Mouse (Mus musculus): ENCODE results near the gene Plcb4.

Gene Plcb4

DNA sequence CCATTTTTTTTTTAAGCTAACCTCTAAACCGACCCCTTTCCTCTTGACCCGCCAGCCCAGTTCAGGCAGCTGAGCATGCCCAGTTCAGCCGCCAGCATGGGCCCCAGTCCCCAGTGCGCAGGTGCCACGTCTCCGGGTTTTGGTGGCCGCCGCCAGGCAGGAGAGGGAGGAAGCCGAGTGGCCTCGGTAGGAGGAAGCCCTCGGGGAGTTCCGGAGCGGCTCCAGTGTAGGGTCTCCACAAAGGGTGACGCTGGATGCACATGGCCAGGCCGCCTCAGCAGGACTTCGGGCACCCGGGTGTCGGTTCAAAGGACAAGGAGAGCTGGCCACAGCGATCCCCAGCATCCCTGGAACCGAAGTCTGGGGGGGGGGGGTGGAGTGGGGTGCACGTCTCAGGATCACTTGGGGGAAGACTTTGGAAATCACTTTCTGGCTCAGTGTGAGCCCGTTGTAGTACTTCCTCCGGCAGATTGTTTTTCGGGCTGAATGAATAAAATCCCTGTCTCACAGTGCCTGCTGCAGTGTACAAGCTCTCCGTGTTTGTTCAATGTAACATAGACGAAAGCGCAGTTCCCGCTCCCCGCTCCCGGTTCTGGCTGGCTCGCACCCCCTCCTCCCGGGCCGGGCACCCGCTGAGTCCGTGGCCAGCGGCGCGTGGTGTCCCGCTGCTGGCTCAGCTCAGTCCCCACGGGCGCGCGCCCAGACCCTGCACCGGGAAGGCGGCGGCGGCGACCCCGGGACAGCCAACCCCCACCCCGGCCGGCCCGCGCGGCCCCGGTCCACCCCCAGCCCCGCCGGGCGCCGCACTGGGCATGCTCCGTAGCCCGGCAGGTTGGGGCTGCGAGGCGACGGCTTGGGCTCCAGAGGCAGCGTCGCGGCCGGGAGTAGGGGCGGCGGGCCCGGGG lies at the start of gene Plcb4:
Gene Plcb4, plus strand, starts transcription at position 526 of the 905 bp plus-strand sequence.
- in situ Hi-C loops (cut with MboI, MseI): loop anchor here in 1 of 2 experiments (10.0 to 25.0 kb wide), 2 partner anchors 1254 to 1456 kb away; partner anchors contain the start of gene Jag1

DNA sequence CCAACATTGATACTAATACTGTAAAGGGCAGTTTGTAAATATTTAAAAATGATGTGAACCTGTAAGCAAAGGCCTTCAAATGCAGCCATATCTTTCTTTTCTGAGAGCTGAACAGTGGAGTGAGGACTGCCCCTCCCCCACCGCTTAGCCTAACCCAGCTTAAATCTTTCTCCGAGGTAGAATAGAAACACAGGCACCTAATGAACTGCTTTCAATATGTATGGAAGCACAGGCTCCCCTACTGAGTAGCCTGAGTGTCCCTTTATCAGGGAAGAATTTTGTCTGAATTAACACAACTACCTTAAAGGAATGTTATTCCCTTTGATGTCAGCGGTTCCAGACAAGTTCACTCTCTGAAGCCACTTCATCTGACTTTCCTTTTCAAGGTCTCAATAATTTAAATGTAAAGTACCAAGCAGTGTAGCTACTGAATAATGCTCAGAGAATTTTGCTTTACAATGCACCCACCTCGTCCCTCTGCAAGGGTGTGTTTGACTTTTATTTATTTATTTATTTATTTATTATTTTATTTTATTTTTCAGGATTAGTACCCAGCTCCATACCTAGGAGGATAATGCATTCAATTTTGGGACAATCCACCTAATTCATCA lies 44.1 kb upstream of the Plcb4 start:
- in situ Hi-C loops (cut with MboI, MseI): no loop called here

DNA sequence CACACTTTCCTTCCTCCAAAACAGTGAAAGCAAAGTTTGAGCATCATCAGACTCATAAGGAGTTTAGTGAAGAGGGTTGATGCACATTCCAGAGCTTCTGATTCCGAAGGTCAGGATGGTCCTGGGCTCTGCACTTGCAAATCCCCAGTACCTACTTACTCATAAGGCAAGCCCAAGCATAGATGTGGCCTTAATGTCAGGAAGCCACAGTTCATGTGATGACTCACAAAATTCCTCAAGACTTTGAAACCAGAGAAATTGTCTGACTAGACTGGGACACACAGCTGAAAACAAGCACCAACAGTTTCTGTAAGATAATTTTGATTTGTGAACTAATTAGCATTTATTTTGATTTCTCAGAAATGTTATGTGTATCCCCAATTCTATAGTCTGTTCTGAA lies 42.7 kb upstream of the Plcb4 start:
- in situ Hi-C loops (cut with MboI, MseI): no loop called here

DNA sequence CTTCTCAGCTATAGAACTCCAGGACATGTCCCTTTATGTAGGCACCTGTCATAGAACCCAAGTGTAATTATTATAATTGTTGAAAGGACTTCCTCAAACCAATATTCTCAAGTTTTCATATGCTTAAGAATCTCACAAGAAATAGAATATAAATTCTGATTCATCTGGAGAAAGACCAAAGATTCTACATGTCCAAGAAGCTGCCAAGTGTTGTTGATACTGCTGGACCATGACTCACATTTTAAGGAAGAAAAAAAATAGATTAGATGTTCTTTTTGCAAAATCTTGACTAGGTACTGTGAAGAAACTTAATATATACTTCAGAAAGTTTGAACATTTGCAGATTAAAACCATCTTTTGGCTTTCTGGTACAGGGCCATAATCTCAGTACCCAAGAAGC lies 40.3 kb upstream of the Plcb4 start:
- in situ Hi-C loops (cut with MboI, MseI): no loop called here

DNA sequence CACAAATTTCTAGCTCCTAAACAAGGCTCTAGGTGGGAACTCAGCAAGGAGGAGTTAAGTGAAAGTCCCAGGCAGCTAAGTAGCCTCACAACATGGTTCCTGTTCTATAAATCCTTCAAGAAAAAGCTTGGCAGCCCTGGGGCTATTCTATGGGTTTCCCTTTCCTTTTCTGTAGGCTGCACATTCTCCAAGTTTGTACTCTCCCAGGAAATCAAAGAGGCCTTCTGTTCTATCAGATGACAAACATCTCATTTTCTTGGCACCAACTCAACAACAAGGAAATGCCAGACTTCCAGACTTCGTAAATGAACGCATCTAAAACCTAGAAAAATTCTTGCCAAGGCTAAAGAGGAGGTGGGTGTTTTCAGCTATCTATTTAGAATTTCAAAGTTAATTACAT lies 38.9 kb upstream of the Plcb4 start:
- in situ Hi-C loops (cut with MboI, MseI): no loop called here

DNA sequence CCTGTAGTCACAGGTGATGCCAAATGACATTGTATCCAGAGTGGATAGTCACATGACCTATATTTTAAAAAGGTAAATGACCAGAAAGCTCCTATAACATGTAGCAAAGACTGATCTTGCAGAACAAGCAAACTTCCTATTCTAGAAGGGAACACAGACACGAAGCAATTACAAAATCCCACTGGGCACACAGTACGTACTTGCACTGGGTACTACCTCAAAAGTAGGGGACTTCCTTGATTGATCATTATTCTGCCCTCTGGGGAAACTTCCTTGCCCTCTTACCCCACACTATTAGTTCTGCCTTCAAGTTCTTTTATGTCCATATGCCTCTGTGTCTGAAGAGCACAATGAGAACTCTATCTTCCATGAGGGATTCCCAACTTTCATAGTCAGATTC lies 31.0 kb upstream of the Plcb4 start:
- in situ Hi-C loops (cut with MboI, MseI): no loop called here

DNA sequence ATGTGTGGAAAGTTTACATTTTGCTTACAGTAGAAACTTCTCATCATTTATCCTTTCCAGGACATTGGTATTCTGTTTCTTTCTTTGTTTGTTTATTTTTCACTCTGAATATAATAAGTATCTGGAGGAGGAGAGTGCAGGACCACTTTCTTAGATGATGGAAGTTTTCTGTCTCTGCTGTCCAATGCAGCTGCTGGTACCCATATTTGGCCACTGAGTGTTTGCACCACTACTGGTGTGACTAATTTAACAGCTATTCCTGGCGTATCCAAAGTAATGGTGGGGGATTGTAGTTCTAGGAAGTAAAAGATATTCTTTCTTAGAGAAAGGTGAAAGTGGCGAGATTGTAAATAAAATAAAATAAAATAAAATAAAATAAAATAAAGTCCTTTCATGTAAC lies 21.6 kb upstream of the Plcb4 start:
- in situ Hi-C loops (cut with MboI, MseI): no loop called here

DNA sequence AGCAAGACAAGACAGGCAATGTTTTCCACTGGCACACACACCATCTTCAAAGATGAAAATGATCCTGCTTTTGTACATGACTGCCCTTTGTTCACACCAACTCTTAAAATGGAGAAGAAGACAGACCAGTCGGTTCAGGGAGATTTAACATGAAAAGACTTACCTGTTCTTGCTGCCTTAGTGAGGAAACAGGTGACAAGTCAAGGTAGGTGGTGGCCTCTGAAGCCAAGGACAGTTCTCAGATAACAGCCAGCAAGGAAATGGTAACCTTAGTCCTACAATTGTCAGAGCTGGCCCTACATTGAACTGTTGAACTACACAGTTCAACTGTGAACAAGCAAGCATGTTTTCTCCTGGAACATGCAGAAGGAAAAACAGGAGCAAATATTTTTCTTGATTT lies 17.8 kb upstream of the Plcb4 start:
- in situ Hi-C loops (cut with MboI, MseI): no loop called here

DNA sequence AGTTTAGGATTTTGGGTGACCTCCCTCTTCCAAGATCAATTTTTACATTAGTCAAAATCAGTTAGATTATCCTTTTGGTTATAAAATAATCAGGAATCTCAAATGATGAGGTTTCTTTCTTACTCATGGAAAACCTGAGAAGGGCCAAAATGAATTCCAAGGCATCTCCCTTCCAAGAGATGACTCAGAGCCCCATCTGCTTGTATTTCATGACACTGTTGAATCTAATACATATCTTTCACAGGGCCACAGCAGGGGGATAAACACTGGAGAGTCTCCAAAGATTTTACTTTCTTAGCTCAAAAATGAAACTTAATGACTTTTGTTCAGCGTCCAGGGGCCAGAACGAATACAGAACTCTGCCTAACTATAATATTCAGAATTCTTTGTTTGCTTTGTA lies 17.2 kb upstream of the Plcb4 start:
- in situ Hi-C loops (cut with MboI, MseI): no loop called here

DNA sequence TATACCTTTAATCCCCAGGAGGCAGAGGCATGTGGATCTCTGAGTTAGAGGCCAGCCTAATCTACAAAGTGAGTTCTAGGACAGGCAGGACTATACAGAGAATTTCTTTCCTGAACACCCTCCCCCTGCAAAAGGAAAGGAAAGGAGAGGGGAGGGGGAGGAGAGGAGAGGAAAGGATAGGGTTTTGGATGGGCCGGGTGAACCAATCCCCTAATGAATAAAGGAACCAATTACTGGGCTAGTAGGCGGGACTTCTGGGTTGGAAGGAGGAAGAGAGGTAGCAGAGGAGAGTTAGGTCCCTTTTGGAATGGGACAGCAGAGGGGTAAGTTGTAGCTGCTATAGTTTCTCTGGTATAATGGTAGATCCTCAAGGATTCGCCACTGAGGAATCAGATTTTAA lies 12.6 kb upstream of the Plcb4 start:
- in situ Hi-C loops (cut with MboI, MseI): no loop called here

DNA sequence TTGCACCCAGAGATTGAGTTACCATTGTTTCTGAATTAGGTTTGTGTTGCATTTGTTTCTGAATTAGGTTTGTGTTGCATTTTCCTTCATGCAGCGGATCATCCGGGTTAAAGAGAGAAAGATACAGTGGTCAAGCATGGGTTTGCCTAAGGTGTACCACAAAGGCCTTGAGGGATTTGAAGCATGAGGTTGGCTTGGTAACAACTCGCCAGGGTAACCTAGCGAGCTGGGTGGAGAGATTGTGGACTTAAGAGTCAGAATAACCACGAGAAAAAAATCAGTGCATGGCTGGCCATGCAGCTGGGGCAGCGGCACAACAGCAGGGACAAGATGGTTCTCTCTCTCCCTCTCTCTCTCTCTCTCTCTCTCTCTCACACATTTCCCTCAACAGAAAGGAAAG lies 12.2 kb upstream of the Plcb4 start:
- in situ Hi-C loops (cut with MboI, MseI): no loop called here

DNA sequence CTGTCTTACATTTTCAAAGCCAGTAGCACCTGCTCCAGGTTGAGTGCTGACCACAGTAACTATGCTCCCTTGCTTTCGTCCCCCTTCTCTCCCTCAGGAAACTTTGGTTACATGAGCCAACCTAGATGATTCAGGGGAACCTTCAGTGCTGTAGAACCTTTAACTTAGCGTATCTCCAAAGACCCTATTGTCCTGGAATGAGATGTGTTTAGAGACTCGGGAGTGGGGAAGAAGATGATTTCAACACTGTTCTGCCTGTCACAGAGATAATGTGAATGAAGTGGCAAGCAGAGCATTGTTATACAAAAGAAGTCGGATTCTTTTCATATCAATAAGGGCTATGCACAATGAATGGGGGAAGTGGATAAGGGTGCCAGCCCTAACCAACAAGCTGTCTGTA lies 10.8 kb upstream of the Plcb4 start:
- in situ Hi-C loops (cut with MboI, MseI): no loop called here

DNA sequence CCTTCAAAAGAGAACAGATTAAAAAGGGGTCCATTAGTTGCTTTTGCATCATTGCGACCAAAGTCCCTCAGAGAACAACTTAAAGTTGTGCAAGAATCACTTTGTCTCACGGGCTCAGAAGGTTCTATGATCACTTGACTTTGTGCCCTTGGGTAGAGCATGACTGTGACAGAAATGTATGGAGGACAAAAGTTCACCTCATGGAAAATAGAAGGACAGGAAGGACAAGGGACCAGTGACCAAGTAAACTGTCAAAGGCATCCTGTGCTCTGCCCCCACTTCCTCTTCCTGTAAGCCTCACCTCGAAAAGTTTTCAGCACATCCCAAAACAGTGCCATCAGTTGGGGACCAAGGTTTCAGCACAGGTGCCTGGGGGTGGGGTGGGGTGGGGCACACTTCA lies 7.9 kb upstream of the Plcb4 start:
- in situ Hi-C loops (cut with MboI, MseI): loop anchor here in 1 of 2 experiments (10.0 to 25.0 kb wide), 2 partner anchors 1261 to 1464 kb away; partner anchors contain the start of gene Jag1

DNA sequence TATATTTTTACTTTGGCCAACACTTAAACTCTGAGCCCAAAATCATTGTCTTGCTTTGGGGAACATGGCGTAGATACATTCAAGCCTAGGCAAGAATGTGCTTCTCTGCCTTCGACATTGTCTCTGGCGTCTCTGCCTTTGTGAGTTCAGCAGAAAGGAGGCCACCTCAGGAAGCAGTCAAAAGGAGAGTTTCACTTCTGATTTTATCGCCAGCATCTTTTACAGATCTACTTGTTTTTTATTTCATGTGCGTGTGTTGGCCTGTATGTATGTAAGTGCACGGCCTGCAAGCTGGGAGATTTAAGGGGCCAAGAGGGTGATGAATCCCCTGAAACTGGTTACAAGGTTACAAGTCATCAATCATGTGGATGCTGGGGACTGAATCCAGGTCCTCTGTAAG lies 6.8 kb upstream of the Plcb4 start:
- in situ Hi-C loops (cut with MboI, MseI): loop anchor here in 1 of 2 experiments (10.0 to 25.0 kb wide), 2 partner anchors 1260 to 1463 kb away; partner anchors contain the start of gene Jag1

DNA sequence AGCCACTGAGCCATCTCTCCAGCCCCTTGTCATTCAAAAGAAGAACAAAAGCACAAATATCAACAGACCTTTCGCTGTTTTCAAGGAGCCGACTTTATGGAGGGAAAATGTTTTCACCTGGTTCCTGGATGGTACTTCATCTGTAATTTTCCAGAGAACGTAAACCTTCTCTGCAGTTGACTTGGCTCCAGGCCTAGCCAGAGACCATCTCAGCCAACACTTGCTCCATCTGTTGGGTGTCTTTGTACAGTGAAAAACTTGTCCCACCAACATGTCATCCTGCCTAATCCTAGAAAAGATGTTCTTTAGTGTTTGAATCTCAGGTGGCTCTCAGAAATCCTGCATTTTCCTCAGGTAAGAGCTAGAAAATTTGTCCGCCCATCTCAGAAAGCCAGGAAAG lies 6.4 kb upstream of the Plcb4 start:
- in situ Hi-C loops (cut with MboI, MseI): loop anchor here in 1 of 2 experiments (10.0 to 25.0 kb wide), 2 partner anchors 1260 to 1462 kb away; partner anchors contain the start of gene Jag1

DNA sequence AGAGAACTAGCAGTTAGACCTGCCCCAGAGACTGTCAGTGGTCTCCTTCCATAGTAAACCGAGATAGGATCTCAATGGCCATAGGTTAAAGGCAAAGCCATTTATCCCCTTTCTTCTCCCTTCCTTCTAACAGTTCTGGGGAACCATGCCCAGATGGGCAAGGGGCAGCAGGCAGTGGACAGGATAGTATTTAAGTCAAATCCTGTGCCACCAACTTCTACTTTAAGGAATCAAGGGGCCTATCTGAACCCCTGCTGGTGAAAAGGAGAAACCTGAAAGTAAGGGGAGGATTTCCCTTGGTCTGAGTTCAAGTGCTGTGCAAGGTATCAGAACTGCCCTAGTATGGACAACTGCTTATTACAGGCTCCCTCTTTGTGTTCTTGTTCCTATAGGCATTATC lies 2.9 kb upstream of the Plcb4 start:
- in situ Hi-C loops (cut with MboI, MseI): loop anchor here in 1 of 2 experiments (10.0 to 25.0 kb wide), 2 partner anchors 1256 to 1459 kb away; partner anchors contain the start of gene Jag1

DNA sequence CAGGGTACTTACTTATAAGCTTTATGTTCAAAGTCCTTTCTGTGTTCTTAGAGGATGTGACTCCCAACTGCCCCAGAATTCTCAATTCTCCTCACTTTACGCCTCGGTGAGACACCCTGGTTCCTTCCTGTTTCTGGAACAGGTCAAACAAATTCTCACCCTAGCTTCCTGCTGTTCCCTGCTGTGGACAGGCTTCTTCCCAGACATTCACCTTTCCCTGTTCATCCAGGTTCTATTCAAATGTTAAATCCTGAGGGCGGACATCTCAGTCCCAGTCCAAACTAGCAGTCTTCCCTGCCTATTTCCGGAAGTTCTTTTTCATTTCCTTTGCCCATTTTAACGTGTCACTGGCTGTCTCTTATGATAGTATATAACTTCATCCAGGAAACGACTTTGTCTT lies 2.2 kb upstream of the Plcb4 start:
- in situ Hi-C loops (cut with MboI, MseI): loop anchor here in 1 of 2 experiments (10.0 to 25.0 kb wide), 2 partner anchors 1256 to 1458 kb away; partner anchors contain the start of gene Jag1

DNA sequence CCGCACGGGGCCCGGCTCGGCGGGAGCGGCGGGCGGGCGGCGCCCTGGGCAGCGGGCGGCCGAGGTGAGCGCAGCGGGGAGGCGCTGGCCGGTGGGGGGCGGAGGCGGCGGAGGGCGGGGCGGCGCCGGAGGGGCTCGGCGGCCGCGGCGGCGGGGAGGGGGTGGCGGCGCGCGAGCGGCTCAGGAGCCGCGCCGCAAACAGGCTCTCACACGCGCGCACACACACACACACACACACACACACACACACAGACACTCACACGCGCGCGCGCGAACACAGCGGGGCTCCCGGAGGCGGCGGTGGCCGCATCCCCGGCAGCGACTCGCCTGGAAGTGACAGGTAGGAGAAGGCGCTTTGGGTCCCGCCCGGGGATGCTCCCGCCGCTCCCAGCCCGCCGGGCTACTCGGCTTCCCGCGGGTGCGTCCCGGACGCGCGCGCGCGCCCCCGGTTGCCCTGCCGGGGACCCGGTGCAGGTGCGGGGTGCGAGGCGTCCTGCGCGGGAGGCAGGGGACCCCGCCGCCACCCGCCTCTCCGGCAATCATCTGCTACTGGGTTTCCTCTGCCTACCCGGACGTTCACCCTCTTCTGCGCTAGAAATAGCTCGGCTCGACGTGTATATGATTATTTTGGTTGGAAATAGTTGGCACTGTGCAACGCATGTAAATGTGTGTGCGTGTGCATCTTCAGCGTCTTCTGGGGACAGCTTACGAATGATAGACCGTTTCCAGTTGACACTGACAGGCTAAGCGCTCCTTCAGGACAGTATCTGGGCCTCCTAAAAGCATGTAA lies 775 bp downstream of the Plcb4 start:
- in situ Hi-C loops (cut with MboI, MseI): loop anchor here in 1 of 2 experiments (10.0 to 25.0 kb wide), 2 partner anchors 1253 to 1455 kb away; partner anchors contain the start of gene Jag1

DNA sequence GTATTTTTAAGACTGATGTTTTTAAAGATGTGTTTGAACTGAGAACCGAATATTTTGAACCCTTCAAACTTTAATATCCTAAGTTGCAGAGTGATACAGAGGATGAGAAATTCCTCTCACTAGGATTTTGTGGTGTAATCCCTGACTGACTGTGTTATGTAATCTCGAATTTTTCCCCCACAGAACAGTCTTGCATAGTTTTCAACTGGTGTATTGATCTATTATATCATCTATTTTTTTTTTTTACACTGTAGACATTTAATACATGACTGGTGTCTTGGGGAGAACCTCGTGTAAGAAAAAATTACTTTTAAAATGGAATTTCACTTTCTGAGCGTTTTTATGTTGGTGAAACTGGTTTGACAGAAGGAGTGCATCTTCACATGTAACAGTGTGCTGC lies 2.0 kb downstream of the Plcb4 start:
- in situ Hi-C loops (cut with MboI, MseI): loop anchor here in 1 of 2 experiments (25.0 kb wide), 1 partner anchor 1251 kb away; no protein-coding TSS in a partner anchor

DNA sequence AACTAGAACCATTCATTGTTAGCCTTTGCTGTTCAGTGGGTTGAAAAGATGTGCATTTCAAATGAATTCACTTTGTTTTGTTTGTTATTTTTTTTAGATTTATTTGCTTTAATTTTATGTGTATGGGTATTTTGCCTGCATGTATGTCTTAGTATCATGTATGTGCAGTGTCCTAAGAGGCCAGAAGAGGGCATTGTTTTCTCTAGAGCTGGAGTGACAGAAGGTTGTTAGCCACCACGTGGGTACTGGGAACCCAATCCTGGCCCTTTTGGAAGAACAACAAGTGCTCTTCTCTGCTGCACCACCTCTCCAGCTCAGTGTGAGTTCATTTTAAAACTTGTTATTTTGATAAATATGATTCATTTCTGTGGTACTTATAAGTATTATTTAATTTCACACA lies 5.0 kb downstream of the Plcb4 start:
- in situ Hi-C loops (cut with MboI, MseI): loop anchor here in 1 of 2 experiments (25.0 kb wide), 1 partner anchor 1249 kb away; no protein-coding TSS in a partner anchor

DNA sequence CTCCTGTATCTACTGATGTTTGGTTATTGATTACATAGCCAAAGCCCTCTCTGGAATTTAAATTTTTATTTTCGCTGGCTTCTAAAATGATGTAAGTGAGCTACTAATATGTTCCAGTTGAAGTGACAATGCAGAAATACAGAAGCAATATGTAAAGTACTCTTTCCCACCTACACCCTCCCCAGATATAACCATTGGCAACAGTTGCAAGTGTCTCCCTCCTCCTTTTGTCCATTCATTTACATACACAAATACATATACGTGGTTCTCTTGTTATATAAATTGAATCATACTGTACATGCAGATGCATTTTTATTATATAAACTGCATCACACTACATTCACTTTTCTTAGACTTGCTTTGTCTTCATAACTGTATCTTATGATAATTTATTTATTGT lies 8.7 kb downstream of the Plcb4 start:
- in situ Hi-C loops (cut with MboI, MseI): loop anchor here in 1 of 2 experiments (25.0 kb wide), 1 partner anchor 1245 kb away; no protein-coding TSS in a partner anchor
